Mouse (Mus musculus) hindlimb bud, embryonic 11.5 days (tissue): Measurements from ENCODE around the gene Ryr1.
"Not testable (repeated sequence)": the region's sequence is repeated elsewhere in the genome, so short reads cannot be mapped to it uniquely, and the experiment has no call there.

ENCODE experiments used
- DNase-seq: peaks from one replicate; pipeline ENCODE4 v3.0.0-alpha.2; 2012; ENCODE audit warnings: low read depth, low spot score; ENCODE audit errors: extremely low spot score

Ryr1 gene

DNA sequence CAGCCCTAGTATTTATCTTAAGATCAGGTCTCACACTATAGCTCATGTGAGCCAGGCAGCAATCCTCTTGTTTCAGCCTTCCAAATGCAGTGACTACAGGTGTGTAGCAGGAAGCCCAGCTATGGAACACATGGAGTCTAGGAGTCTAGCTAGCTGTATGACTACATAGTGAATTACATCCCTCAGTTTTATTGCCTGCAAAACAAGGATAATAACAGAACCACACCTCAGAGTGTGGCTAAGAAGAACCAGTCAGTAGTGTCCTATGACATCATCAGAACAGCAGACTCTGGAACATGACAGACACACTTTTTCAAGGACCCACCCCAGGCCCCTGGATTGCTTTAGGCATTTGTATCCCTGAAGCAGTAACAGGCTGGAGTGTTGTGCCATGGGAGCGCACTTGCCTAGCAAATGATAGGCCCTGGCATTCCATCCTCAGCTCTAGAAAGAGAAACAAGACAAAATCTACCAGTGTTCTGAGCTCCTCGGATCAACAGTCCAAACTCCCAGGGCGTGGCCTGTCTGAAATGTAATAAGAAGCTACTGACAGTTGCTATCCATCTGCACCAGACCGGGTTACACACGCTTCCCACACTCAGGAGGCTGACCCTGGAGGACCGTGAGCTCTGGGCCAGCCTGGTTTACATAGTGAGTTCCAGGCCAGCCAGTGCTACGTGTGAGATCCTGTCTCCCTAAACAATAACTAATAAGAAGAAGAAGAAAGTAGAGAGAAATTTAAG, 21.8 kb upstream of the Ryr1 start:
- DNase-seq: no peak

DNA sequence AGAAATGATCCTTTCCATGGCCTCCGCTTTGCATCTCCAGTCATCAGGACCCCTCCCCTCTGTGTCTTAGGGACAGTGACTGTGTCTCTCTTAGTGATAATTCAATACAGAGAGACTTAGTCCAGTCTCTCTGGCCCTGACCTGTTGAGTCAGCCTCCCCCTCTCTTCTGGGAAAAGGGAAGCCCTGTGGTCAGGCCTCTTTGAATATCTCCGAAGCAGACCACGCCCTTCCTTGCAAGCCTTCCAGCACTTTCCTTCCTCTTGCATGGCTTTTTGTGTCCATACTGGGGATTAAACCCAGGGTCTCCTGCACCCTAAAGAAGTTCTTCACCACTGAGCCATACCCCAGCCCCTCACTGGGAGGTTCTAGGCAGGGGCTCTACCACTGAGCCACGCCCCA, 19.0 kb upstream of the Ryr1 start:
- DNase-seq: no peak

DNA sequence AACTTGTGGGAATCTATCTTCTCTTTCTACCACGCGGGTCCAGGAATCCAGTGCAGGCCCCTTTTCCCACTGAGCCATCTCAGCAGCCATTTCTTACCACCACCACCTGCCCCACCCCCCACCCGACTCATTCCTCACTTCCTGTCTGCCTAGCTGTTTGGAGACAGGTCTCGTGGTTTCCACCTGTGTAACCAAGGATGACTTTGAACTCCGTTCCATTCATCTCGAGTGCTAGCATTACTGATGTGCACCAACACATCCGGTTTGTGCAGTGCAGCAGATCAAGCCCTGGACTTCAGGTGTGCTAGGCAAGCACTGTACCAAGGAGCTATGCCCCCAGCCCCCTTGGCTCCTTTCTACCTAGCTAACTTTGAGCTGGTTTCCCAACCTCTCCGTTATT, 16.4 kb upstream of the Ryr1 start:
- no peak for DNase-seq

DNA sequence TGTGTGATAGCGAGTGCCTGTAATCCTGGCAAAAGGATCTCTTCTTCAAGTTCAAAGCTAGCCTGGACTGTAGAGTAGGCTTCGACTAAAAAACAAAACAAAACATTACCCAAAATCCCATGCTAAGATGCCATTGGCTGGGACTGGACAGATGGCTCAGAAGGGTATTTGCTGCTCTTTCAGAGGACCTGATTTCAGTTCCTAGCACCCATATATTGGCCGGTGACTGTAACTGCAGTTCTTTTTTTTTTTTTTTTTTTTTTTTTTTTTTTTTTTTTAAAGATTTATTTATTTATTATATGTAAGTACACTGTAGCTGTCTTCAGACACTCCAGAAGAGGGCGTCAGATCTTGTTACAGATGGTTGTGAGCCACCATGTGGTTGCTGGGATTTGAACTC, 14.3 kb upstream of the Ryr1 start:
- not testable (repeated sequence) for DNase-seq

DNA sequence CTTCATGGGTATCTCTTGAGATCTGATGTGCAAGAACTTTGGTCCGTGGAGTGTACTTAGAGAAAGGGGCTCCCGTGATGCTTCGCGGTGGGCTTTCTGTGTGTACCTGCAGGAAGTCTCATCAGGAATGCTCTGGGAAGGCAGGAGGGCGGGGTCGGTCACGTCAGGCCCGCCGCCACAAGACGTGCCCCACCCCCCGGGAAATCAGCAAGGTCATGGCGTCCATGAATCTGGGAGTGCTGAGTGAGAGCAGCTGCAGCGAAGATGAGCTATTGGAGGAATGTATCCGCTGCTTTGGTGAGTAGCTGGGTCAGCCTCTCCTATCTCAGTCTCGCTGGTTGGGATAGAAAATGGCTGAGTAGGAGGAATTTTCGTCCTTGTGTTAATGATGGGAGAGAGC, 12.4 kb upstream of the Ryr1 start:
- DNase-seq: no peak

DNA sequence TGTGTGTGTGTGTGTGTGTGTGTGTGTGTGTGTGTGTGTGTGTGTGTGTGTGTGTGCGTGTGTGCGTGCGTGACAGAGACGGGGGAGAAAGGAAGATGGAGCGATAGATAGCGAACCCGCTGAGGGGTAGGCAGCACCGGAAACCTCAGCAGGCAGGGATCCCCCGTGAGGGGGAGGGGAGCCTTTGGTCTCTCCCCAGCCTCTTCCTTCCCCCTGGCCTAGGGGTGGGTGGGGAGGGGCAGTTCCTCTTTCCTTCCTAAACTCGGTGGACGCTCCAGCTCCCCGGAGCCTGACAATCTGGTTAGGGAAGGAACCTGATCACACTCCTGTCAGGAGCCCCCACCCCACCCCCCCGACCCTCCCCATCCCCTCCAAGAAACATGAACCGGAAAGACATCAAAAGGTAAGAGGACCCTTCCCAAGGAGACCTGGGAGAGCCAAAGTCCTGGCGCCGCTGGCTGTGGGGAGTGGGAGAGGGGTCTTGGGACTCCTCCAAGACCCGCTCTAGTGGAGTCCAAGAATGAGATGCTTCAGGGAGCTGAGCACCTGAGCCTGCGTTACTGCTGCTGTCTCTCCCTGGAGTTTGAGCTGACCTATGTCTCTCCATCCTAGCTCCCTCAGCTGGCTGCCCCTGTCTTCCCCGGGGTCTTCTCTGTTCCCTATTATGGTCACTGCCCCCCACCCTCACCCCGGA, 9.9 kb upstream of the Ryr1 start, which contains the start of gene Rasgrp4:
TSS of gene Rasgrp4 (plus strand) at position 159 of the 694 bp plus-strand sequence.
- no peak for DNase-seq

DNA sequence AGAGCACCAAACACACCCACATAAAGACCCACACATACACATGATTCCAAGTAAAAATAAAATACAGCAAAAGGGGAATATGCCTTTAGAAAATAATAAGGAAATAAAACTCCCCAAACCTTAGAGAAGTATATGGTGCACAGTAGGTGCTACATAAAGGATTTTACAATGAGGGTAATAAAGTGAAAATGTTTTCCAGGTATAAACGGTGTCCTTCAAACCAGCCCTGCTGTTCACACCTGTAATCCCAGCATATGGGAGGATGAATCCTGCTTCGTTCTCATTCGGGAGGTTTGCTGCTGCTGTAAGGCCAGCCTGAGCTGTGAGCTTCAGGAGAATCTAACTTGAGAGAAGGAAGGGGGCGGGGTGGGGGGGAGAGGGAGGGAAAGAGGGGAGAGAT, 9.3 kb upstream of the Ryr1 start:
- DNase-seq: no peak

DNA sequence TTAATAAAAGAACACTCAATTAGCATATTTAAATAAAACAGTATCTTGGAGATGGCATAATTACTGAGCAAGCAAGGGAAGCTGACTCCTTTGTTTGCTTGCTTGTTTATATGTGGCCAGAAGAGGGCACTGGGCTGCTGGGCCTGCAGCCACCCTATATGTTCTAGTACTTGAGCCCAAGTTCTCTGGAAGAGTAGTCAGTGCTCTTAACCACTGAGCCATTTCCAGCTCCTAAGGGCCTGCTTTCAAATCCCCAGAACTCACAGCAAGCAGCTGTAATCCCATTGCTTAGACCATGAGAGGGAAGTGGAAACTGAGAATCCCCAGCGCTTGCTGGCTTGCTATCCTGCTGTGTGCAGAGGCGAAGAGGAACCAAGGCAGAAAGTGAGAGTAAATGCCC, 3.7 kb upstream of the Ryr1 start:
- DNase-seq: no peak

DNA sequence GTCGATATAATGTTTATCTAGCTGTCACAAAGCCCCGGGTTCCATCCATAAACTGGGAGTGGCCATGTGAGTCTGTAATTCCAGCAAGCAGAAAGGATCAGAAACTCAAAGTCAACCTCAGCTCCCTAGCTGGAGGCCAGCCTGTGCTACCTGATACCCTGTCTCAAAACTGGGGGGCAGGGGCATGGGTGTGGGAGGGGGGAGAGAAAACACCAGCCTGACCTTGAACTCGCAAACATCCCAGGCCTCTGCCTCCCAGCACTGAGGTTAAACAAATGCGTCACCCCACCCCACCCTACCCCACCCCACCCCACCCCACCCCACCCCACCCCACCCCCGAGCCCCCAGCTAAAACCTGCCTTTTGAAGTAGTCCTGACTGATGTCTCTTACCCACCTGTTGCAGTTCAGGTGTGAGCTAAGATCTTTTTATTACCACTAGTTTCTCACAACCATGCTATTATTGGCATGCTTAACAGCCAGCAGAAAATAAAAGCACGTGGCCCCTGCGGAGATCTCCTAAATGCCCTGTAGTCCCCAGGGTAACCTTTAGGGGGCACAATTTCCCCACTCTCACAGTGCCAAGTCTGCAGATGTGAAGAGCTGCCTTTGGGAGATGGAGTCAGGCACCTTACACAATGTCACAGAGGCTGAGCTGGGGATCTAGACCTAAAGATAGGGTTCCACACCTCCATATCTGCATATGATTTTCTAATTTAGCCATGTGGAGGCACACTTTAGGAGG, 1.4 kb upstream of the Ryr1 start:
- peak; percentile 33 for DNase-seq

DNA sequence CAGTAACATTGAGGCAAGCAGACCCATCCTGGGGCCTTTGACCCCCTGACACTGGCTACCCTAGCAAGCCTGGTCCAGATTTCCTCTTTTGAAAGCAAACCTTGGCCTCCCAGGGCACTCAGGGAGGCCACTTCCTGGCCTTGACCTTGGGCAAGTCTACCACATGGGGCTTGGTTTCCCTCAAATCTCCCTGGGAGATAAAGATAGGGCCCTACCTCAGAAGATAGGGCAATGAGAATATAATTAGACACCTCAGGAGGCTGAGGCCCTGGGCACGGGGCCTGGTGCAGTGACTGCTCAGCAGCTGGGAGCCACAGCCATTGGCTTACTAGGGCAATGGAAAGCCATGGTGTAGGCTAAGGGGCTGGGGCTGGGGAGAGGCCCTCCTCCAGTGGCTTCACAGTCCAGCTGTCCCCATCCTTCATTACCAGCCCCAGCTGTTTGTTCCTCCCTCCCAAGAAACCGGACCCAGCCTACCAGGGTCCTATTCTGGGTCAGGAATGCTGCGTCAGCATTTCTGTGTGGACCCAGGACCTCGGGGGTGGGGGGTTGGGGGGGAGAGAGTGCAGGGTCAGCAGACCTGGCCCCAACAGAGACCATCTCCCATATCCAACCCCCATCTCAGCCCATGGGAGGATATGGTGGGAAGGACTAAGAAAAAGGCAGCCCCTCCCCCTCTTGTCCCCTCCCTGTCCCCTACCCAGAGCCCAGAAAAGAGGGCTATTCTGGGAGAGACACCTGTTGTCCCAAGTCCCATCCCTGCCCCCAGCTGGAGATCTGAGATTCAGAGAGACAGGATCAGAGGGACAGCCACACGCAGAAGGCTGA, 1.2 kb downstream of the Ryr1 start:
- no peak for DNase-seq

DNA sequence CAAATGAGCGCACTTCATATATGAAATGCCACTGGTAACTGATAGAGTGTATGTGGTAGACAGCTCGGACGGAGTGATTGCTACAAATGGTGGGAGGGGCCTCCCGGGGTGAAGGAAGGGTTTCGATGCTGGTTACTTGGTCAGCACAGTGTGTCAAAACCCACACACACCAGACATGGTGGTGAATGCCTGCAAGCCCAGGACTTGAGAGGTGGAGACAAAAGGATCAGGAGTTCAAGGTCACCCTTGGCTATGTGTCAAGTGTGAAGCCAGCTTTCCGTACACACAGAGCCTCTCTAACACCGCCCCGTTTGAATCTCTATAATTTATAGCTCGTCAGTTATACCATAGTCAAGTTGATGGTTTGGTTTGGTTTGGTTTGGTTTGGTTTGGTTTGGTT, 2.2 kb downstream of the Ryr1 start:
- no peak for DNase-seq

DNA sequence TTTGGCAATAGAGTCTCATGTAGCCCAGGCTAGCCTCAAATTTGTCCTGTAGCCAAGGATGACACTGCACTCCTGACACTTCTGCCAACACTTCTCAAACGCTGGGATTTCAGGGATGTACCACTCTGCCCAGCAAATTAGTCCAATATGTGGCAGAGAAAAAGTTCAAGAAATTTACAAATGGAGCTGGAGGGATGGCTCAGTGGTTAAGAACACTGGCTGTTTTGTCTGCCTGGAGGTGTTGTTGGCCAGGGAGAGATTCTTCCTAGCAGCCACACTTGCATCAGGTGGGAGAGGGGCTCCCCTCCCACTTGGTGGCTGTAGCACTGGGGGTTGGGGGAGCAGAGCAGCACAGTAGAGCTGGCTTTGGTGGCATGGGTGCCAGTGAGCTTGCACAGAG, 5.5 kb downstream of the Ryr1 start:
- no peak for DNase-seq

DNA sequence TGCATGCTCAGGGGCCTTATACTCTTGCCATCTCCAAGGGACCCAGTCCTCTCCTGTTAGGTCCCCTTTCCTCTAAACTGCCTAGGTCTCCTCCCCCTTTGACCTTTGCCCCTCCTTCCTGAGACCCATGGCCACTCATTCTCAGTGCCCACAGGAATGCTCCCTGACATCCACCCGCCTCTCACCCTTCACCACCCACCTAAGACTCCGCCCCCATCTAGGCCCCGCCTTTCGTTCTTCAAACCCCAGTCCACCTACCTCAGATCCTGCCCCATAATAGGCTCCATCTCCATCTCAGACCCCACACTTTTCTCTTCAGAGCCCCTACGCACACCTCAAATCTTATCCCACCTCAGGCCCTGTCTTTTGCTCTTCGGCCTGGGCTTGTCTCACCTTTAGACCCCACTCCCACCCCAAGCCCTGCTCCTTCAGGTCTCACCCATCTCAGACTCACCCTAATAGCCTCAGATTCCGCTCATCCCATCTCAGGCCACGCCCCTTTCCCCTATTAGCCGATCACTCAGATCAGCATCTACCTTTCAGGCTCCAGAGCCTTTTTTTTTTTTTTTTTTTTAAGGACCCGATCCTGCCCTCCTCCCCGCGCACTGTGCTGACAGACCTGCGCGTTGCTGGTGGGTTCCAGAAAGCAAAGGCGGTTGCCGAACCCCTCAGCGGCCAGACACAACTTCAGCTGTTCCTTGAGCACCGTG, 6.7 kb downstream of the Ryr1 start:
- no peak for DNase-seq

DNA sequence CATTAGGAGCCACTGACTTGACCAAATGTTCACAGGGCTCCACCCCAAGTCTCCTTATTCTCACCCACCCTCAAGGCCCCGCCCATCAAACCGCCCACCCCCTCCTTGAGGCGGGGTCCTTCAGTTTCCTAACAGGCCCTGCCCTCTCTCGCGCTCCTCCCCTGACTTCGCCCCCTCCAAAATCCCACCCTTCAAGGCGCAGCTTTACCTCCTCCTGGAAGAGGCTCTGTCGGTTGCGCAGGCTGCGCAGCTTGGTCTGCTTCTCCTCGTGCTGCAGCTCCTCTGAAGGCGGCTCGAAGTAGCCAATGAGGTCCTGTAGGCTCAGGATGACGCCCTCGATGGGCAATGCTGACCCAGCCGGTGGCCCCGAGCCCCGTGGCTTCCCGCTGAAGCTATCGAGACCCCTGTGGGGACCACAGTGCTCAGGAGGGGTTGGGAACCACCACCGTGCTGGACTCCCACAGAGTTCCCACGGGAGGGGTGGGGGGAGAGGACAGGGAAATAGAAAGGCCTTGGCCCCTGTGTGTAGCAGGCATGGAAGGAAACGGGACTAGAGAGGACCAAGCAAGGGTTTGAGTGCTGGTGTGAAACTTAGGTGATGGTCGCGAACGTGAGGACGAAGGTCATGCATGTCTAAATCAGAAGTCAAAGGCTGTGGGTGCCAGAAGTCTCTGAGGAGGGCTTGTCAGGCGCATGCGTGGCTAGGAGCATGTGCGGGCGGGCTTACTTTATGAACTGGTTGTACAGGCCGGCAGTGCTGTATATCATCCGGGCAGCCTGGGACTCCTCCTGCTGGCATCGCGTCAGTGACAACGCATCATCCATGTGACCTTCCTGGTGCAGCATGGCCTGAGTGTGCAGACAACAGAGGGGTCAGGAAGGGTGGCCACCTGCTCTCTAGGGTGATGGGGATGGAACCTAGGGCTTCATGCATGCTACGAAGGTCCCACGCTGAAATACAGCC, 15.7 kb downstream of the Ryr1 start:
- no peak for DNase-seq

DNA sequence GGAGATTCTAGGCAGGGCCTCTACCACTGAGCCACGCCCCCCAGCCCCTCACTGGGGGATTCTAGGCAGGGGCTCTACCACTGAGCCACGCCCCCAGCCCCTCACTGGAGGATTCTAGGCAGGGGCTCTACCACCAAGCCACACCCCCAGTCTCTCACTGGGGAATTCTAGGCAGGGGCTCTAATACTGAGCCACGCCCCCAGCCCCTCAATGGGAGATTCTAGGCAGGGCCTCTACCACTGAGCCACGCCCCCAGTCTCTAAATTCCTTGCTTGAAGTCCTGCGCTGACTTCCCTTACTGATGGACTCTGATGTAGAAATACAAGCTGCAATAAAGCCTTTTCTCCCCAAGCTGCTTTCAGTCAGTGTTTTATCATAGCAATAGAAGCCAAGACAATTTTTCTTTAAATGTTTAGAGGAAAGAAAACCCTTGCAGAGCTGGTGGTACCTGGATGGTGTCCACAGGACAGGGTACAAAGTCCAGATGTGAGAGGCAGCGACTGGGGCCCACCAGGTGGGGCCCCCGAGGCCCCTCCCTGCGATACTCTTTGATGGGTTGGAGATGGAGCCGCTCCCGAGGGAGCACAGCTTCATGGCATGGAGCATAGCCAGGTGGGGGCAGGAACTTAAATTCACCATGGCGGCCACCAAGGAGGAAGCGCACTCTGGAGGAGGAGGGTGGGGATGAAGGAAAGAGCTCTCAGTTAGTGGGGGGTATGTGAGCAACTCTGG, 23.5 kb downstream of the Ryr1 start:
- no peak for DNase-seq

DNA sequence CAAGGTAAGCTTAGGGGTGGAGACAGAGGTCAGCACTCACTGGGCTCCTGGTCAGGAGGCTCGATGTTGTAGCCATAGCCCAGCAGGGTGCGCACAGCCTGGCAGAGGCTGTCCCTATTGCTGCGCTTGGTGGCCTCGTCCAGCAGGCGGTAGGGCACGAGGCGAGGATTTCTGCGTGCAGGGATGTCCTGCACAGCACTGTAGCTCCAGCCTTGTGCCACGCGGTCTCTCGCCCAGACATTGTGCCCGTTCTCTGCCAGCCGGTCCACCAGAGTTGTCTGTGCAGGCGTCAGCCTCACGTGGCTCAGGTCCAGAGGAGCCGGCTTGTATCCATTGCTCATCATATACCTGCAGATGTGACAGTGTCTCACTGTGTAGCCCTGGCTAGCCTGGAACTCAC, 27.8 kb downstream of the Ryr1 start:
- no peak for DNase-seq

DNA sequence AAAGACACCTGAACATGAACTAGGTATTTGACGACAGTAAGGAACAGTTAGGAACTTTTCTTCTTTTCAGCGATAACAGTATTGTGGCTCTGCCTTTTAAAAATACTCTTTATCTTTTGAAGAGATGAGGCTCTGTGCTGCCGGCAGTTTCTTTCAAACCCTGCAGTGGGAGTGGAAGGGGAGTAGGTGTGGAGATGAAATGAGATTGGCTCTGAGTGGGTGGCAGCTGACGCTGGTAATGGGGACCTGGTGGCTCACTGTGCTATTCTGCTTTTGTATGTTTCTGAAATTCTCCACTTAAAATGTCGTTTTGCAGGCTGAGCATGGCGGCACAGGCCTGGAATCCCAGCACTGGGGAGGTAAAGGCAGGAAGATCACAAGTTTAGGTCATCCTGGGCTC, 36.2 kb downstream of the Ryr1 start:
- no peak for DNase-seq

DNA sequence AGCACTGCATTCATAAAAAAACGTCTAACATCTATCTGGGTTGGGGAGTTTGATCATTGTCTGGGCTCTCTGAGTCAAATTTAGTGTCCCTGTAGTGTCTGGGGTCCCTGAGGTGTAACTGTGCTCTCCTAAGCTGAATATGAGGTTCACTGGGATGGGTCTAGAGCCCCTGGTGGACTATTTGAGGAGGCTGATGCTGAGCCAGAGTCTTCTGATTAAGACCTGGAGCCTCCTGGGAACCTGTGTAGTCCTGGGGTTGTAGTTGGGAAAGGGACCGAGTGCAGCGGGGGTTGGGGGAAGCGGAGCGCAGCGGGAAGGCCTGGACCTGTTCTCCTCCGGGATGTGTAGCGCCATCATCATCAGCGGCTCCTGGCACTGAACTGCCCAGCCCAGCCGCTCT, 38.1 kb downstream of the Ryr1 start:
- no peak for DNase-seq

DNA sequence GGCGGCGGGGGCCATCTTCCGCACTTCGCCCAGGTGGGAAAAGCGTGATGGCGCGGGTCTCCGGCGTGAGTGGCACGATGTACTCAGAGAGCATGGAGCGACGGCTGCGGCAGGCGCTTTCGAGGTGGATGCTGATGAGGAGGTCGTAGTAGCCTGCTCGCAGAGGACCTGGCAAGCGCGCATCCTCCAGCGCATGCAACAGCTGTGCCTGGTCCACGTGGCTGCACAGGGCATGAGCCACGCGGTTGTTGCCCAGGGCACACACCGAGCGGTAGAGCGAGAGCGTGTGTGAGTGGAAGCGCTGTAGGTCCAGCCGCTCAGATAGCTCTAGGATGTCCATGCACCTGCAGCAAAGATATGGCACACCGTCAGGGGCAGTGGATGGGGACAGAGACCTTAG, 39.0 kb downstream of the Ryr1 start:
- no peak for DNase-seq
